Mouse (Mus musculus): ENCODE results near the gene Yipf1. TPM values are rescaled to one million over a fixed set of nuclear protein-coding genes. Genes with fewer than 3 reads are reported as not detected.

The Yipf1 gene
- polyA plus RNA-seq, 1 experiment from 2014 or later = 38.8 TPM

DNA sequence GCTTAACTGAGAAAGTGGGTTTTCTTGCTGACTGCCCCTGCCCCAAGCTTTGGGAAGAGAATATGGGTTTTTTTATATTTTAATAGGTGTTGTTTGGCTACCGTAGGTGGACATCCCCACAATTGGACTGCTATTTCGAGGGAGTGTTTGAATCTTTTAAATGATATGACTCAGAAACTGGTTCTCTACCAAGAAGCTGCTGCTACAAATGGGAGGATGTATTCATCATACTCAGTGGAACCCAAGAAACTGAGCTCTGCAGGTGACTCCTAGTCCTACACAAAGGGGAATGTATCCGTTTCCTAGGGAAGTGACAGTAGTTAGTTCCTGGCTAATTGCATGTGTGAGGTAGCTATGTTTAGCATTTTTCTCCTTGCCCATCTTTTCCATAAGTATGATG, 75.2 kb downstream of the Yipf1 start:
- no peaks in the 10 kb centered on the region for H3K9me3 ChIP-seq
- H3K36me3 ChIP-seq (replicated peaks) = peaks cover 98% of the 10 kb centered on the region
- no peak overlapping the region for H3K4me3 ChIP-seq
- no peak overlapping the region for H3K27ac ChIP-seq
- H3K4me1 ChIP-seq = no peaks in the 10 kb centered on the region
- no peak for DNase-seq (ENCODE audit: extremely low spot score, low spot score)
- 97% methylated on average over 3 of the region's 3 CpGs for WGBS
- no peaks in the 10 kb centered on the region for H3K27me3 ChIP-seq (ENCODE audit: poor library complexity, severe bottlenecking)

DNA sequence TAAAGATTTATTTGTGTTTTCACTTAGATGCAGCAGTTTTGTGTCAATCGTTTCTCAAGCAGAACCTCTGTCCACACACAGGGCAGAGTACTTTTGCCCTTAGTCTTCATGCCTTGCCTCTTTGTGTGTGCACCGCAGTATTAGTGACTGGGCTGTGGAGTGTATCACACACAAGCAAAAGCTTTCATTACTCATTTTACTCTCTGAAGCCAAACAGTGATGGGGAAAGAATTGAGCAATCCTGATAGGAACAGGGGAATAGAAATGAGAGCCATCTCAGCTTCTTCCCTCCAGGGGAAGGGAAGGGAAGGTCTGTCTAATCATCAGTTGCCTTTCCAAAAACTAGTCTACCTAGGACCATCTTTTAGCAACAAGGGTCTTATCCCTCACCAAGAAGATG, 79.6 kb downstream of the Yipf1 start:
- H3K27ac ChIP-seq = no peak overlapping the region

More for the DNA sequence above, 79.6 kb downstream of the Yipf1 start:
- 92% methylated on average over 2 of the region's 2 CpGs for WGBS
- Histone ChIP-seq H3K36me3 (replicated peaks) (peaks cover 99% of the 10 kb centered on the region), H3K4me3 (no peak overlapping the region), H3K4me1 (no peaks in the 10 kb centered on the region), H3K27me3 (ENCODE audit: poor library complexity, severe bottlenecking) (no peaks in the 10 kb centered on the region), H3K9me3 (no peaks in the 10 kb centered on the region)
- DNase-seq (ENCODE audit: extremely low spot score, low spot score) = no peak

Other genes starting within 250 kb of the Yipf1 start
- 131 and 132 TPM in 2 replicates for gene Mrpl37, start 247.5 kb upstream of the Yipf1 start, polyA plus RNA-seq (2016; fragmentation: Nextera tagmentation; extraction: Ambion mirVana)
- 8.9 and 11.3 TPM in 2 replicates for gene Cyb5rl, start 247.4 kb upstream of the Yipf1 start, polyA plus RNA-seq (2016; fragmentation: Nextera tagmentation; extraction: Ambion mirVana)
- 0.06 TPM in 1 of 2 replicates, not detected in the other for gene Cdcp2, start 217.5 kb upstream of the Yipf1 start, polyA plus RNA-seq (2016; fragmentation: Nextera tagmentation; extraction: Ambion mirVana)
- gene Tmem59, start 136.0 kb upstream of the Yipf1 start, polyA plus RNA-seq (2016; fragmentation: Nextera tagmentation; extraction: Ambion mirVana) = 244 and 249 TPM in 2 replicates
- gene Tceanc2, start 135.2 kb upstream of the Yipf1 start, polyA plus RNA-seq (2016; fragmentation: Nextera tagmentation; extraction: Ambion mirVana) = 21.4 and 33.5 TPM in 2 replicates
- gene Ldlrad1, start 105.2 kb upstream of the Yipf1 start, polyA plus RNA-seq (2016; fragmentation: Nextera tagmentation; extraction: Ambion mirVana) = not detected in 2 replicates
- gene Lrrc42, start 60.8 kb upstream of the Yipf1 start, polyA plus RNA-seq (2016; fragmentation: Nextera tagmentation; extraction: Ambion mirVana) = 89.5 and 95.6 TPM in 2 replicates
- 20.6 and 23.2 TPM in 2 replicates for gene Hspb11, start 60.8 kb upstream of the Yipf1 start, polyA plus RNA-seq (2016; fragmentation: Nextera tagmentation; extraction: Ambion mirVana)
- not detected in 2 replicates for gene Dio1, start 7.2 kb upstream of the Yipf1 start, polyA plus RNA-seq (2016; fragmentation: Nextera tagmentation; extraction: Ambion mirVana)
- 55.3 and 62.2 TPM in 2 replicates for gene Ndc1, start 53.4 kb downstream of the Yipf1 start, polyA plus RNA-seq (2016; fragmentation: Nextera tagmentation; extraction: Ambion mirVana)
- 2.7 and 2.9 TPM in 2 replicates for gene Glis1, start 120.2 kb downstream of the Yipf1 start, polyA plus RNA-seq (2016; fragmentation: Nextera tagmentation; extraction: Ambion mirVana)